Mouse (Mus musculus) adrenal gland, adult (tissue): ENCODE measurements around the gene Wwtr1.

Experiments
- DNase-seq, 2 experiments: peaks; one replicate each; pipeline ENCODE4 v3.0.0; 2022 to 2023; ENCODE audit warnings: low spot score in 1 of 2; ENCODE audit not compliant: inconsistent age in 2 of 2

Gene Wwtr1

DNA sequence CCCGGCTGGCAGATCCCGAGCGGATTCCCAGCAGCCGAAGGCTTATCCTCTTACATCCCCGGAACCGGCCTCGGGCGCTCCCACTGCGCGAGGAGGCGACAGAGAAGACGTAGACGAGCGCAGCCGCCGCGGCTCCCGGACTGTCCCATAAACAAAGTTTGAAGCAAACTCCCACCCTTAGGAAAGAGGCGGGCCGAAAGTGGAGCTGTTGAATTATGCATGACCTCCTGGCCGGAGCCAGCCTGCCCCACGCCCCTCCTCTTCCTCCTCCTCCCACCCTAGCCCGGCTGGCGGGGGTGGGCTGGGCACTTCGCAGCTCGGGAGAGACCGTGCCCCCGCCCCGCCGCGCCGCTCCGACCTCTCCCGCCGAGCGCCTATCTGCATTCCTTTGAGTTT lies at the start of gene Wwtr1:
Gene Wwtr1, minus strand, starts transcription at position 251 of the 396 bp plus-strand sequence.
- peak; percentile 96 to 98 for DNase-seq

DNA sequence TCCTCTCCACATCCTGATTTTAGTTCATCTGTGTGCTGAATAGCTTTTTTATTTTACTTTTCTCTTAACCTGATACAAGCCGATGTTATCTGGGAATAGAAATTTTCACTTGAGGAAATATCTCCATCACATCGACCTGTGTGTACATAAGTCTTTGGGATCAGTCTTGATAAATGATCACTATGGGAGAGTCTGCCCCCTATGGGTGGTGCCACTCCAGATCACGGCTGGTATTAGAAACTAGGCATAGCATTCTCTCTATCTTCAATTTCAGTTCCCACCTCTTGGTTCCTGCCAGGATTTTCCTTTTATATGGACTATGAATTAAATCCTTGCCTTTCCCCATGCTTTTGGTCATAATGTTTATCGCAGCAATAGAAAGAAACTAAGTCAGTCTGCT lies 44.0 kb upstream of the Wwtr1 start:
- peak; percentile 40 to 74 for DNase-seq

DNA sequence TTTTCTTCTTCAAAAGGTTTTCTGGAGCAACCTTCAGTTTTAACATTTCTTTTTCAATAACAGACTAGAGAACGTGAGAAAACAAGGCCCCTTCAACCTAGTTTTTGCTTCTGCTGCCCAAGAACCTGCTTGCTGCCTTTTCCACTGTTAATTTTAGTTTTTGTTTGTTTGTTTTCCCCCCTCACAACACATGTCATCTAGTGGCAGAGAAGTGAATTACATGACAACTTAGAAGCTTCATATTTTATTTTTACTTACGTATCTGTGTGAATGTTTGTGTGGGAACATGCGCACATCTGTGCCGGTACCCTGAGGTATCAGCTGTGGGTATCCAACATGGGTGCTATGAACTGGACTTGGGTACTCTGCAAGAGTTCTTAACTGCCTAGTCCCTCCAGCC lies 39.9 kb upstream of the Wwtr1 start:
- no peak for DNase-seq

DNA sequence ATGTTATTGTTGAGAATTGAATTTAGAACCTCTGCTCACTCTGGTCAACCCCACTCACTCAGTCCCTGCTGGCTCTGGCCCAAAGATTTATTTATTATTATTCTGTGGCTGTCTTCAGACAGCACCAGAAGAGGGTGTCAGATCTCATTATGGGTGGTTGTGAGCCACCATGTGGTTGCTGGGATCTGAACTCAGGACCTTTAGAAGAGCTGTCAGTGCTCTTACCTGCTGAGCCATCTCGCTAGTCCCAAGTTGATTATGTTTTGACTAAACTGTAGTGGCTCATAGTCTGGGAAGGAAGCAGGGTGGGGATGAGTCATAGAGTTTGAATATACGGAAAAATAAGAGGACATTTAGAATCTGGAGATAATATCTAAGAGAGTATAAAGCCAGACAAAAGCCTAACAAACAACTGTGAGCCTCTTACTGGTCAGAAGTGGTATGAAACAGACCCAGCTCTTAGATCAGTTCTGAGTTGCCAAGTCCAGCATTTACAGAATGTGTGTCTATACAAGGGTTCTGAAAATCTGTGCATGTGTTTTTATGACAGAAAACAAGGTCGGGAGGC lies 36.8 kb upstream of the Wwtr1 start:
- no peak for DNase-seq

DNA sequence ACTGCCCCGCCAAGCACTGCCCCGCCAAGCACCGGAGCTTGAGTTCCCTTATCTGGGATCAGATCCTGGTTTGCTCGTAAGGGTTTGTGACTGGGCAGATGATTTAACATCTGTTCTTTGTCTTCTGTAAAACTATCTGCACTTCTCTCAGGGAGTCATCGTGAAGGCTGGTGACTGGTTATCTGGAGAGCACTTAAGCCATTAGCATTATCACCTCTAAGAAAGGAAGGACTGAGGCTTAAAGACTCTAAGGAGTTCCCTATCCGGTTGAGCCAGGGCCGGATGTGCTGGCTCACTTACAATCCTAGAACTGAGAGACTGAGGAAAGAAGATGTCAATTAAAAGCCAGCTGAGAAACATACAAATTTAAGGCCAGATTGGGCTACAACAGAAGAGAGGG lies 36.1 kb upstream of the Wwtr1 start:
- DNase-seq = no peak

DNA sequence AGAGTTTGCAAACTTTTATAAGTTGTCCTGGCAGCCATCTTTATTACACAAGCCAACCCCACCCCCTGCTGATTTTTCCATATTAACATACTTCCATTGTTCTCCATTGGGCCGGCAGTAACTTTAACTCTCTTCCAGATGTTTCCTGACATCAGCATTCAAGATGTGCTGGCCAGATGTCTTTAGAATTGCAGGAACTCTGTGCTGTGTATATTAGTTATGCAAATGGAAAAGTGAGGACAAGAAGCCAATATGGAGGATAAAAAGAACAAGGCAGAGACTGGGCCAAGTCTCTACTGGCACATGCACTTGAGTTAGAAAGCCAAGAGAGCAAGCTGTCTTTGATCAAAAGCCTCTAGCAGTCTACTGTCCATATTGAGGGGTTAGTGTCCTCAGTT lies 28.9 kb upstream of the Wwtr1 start:
- DNase-seq = no peak

DNA sequence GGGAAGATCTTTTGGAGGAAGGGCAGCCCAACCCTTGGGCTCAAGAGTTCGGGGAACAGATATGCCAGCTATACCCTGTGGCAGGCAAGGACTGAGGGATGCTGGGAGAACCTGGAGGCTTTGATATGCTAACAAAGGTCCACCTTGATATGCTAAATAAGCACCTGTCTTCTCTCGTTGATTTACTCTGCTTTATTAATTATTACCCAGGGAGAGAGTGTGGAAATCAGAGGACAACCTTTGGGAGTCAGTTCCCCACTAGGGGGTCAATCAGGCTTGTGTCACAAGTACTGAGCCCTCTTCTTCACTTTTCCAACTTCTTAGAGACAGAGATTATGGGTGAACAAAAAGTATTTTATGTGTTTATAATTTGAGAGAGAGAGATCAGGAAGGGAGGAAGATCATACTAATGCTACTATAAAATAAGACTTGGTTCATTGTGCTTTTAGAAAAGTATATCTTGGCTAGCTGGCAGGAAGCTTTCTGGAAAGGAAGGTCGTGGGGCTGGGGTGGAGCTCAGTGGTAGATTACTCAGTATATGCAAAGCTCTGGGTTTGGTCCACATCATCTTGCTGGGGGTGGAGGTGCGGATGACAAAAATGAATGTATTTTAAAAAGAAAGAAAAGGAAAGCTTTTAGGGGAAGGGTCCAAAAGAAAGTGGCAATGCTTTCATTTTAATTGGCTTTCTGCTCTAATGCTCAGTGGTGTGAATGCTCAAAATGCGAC lies 28.3 kb upstream of the Wwtr1 start:
- no peak for DNase-seq

DNA sequence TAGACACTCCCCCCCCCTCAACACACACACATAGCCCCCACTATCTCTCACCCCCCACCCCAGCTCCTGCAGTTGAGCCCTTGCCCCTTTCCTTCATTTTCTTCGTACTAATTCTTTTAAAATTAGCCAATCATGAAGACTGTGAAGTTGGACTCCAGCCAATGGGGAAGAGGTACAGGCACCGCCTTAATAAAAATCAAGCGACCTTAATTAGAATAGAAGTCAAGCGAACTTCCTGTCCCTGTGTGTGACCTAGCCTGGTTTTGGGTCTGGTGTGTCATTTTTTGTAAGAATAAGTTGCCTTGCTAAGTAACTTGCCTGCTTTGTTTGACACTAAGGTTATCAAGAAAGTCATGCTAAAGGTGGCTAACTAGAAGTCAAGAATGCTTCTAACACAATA lies 26.9 kb upstream of the Wwtr1 start:
- DNase-seq = no peak

DNA sequence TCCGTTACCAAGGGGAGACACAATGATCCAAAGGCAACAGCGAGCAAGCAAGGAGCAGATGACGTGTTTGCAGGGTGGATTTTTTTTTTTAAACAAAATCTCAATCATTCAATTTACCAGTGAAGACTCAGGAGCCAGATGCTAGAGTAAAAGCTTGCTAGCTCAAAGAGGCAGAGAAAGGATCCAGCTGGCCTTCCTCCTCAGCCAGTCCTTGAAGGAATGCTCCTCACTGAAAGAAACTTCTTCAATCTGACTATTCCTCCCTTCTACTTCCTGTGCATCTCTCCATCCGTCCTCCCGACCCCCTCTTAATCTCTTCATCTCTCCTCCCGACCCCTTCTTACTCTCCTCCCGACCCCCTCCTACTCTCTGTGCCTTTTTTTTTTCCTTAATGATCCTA lies 20.9 kb upstream of the Wwtr1 start:
- DNase-seq = no peak

DNA sequence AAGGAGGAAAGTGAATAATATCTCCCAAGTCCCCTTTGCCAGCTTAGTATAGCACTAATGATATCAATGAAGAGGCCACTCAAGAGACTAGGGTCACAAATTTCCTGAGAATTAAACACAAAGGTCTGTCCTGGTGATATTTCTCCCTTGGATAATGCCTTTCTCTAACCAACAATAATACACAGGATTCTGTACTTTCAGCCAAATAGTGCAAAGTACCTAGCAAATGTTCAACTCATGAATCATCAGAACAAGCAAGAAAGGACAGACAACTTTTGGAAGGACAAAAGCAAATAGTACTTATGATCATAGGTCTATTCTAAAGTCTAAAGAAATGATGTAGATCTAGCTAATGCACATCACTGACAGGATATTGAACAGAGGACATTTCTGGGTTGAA lies 19.8 kb upstream of the Wwtr1 start:
- no peak for DNase-seq

DNA sequence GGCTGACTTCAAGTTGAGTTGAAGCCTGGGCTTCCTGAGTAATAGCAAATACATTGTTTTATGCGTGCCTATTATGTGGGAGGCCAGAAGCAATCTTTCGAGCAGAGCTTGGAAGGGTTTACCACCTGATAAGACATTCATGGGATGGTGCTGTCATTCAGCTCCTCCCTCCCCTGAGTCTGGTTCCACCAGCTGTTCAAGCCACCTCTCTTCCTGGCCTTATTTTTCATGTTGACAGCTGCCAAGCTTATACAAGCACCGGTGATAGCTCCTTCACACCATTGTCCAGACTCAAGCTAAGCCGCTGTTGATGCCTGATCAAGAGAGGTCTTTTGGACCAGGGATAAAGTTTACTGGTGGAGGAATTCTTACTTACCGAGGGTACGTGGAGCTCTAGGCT lies 10.3 kb upstream of the Wwtr1 start:
- no peak for DNase-seq

DNA sequence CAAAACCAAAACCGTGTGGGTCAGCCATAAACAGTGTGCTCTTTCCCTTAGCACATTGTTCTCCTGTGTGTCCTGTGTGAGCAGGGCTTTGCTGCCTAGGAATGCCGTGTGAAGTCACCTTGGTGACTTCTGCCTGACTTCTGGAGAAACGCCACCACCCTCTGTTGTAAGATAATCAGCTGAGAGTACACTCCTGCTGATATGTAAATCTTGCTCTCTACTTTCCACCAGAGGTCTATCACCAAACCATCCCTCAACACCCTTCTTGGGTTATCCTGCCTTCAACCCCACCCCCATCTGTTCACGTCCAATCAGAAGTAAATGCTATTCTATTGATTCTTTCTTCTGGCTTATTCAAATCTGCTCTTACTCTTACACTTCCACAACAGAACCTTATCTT lies 7.8 kb upstream of the Wwtr1 start:
- no peak for DNase-seq

DNA sequence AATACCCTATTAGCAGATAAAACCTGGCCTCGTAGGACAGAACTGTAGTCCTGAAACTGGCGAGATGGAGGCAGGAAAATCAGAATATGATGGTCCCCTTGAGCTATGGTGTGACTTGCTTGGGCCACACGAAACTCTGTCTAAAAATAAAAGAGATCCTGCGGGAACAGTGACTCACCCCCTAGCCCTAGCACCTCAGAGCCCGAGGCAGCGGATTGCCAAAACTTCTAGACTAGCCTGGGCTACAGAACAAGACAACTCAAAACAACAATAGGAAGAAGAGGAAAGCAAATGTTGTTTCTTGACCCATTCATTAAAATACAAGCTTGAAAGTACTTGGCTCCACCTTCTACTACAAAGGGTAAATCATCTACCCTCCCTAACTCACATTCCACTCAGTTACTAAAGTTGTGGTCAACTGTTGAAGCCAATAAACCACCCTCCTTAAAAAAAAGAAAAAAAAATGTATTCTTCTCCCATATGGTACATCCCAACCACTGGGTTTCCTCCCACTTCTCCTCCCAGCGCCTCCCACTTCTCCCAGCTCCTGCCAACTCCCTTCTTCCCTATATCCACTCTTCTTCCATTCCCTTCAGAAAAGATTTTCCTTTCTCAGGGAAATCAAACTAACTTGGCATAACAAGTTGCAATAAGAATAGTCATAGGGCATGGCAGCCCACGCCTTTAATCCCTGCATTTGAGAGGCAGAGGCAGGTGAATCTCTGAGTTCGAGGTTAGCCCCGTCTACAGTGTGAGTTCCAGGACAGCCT lies 4.9 kb upstream of the Wwtr1 start:
- no peak for DNase-seq

DNA sequence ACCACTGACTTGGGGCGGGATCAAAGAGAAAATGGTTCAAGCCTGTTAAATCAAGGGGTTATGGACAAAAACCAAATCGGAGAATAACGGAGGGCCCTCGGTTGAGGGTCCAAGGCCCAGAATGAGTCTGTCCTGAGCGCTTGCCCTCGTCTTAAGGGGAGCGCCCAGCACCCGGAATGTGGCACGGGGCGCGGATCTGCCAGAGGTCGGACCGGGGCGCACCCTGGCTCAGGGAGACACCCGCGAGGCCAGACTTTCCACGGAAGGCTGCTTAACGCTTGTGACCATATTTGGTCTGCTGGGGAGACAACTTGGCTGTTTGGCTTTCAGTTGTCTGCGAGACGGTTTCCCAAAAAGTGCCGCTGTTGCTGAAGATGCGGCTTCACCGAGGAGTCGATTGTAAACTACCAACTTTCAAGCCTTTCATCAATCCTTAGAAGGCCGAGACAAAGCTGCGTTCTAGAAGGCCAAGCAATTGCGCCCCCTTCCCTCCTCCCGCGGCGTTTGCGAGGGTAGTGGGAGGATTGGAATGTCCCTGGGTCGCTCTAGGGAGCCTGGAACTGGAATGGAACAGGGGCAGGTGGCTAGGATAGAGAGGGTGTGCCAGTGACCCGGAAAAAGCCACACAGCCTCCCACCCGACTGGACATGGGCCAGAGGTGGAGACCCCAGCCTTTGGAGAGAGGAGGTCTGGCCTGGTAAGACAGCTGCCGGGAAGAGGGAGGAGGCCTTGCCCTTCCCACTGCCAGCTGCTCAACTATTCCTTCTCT lies 530 bp upstream of the Wwtr1 start:
- peak in 1 of 2 experiments; percentile 89 for DNase-seq

DNA sequence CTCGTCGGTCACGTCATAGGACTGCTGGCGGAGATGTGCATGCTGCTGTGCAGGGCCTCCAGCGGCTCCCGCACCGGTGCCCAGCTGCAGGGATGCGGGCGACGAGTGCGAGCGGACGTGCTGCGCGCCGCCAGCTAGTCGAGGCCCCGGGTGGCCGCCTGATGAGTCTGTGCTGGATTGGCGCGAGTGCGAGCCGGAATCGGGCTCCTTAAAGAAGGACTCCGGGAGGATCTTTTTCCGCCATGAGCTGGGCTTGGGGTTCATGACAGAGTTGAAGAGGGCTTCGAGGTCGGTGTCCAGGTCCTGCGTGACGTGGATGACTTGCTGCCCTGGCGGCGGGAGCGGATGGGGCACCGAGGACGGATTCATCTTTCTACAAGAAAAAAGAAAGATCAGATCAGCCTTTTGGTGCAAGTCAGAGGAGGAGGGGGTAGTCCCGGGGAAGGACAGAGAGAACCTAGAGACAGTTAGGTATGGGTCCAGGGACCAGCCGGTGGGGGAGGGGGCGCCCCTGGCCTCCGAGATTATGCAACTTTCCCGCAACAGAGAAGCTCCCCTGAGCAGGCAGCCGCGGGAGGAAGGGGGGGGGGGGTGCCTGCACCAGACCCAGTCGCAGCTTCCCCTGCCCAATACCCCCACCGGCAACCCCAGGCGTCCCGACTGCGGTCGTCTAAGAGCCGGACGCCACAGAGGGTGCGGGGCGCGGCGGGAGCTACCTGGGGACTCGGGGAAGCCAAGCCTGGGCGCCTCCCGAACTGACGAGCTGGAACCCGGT lies 638 bp downstream of the Wwtr1 start:
- DNase-seq = peak; percentile 65 to 88

DNA sequence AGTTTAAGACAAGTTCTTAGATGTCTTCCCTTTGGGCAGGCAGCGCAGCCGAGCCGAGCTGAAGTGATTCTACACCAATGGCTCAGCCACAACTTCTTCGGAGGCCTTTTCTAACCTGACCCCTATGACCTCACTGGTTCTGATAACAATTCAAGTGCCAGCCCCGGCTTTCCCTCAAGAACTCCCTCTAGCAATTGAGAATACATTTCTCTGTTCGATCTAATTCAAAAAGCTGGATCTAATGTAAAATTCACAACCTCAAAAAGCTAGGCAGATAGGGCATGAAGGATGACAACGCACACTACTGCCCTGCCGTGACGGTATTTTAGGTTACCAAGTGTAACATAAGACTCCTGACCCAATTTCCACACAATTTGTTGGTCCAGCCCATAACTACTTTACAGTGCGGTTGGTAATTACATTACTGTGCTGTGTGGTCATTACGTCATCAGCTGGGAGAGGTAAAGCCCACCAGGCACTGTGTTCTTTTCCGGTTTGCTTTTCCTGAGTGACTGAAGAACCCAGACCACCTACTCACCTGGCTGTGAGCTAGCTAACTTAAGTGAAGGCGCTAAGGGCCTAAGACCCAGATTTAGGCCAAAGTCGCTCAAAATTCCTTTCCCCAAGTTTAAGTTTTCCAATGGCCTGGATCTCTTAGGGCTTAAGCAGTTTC lies 1.7 kb downstream of the Wwtr1 start:
- peak in 1 of 2 experiments; percentile 54 for DNase-seq

DNA sequence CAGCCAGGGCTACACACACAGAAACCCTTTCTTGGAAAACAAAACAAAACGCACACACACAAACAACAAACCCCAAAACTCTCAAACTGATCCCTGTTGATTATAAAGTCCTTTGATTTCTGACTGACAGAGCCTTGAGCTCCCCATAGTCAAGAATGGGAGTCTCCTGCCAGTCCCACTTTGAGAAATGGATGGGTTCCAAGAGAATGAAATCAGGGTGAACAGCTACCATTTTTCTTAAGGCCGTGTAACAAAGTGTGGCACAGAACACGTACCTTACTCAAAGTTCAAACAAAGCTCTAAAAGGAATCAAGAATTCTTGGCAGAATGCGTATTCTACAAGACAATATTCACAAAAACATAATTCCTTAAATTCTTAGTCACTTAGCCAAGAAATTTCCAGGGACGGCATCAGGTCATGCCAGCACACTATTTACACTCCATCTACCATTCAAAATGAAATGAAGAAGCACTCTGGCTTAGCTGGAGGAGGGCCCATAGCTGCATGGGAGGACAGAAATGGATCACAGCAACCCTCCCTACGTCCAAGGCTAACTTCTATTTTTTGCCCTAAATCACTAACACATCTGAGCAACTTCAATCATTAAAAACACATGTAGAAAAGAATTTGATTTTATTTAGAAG lies 3.3 kb downstream of the Wwtr1 start:
- DNase-seq = peak in 1 of 2 experiments; percentile 51

DNA sequence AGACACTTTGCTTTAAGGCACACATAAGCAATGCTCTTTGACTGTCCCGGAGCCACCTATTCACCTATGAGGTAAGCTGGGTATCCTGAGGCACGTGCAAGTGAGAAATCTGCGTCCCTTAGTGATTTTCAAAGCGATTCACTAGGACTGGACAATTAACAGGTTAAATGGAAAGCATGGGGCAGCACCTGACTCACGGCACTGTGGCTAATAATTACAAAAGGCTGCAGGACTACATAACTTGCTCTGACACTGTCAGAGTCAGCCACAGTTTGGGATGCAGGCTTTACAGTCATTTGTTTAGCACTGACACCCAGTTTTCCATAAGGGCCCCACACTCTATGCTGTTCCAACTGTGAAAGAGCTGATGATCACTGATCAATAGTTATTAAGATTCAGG lies 9.1 kb downstream of the Wwtr1 start:
- no peak for DNase-seq

DNA sequence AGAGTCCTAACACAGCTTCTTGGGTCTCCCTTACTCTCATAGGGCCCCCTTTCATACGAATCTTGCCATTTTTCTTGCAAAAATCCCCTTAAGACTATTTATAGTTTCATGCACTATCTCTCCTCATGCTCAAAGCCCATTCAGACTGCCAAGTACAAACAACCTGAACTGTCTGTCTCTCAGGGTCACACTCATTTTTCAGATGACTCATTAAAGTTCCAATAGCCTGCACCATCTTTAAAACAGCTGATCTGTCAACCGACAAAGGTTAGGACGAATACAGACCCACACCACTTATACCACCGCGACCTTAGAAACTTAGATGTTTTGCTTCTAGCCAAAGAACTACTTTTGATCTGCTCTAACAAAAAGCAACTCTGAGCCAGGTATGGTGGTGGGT lies 12.1 kb downstream of the Wwtr1 start:
- peak in 1 of 2 experiments; percentile 82 for DNase-seq
